Mouse (Mus musculus): ENCODE measurements around the gene Khdc3. TPM values are rescaled to one million over a fixed set of nuclear protein-coding genes. Genes with fewer than 3 reads are reported as not detected.
A peak's percentile ranks its signal among the peaks of the same experiment; 100 is the strongest.
"Not testable (repeated sequence)": the region's sequence is repeated elsewhere in the genome, so short reads cannot be mapped to it uniquely, and the experiment has no call there.

Khdc3 gene
- polyA plus RNA-seq (2015; fragmentation: Nextera tagmentation; extraction: Ambion mirVana), result not detected in 2 replicates

- Histone ChIP-seq H3K36me3 (no peaks in the 10 kb centered on the region), H3K4me3 (no peak within 1 kb of the TSS), H3K27me3 (replicated peaks) (peaks cover 54% of the 10 kb centered on the region), H3K4me1 (peaks cover 9% of the 10 kb centered on the region), H3K27ac (replicated peaks) (no peak within 1 kb of the TSS), H3K9me3 (no peaks in the 10 kb centered on the region), H3K9ac (no peak within 1 kb of the TSS), H3K4me2 (no peak within 1 kb of the TSS)
- 85% methylated on average over 5 of the region's 5 CpGs for WGBS
- no peak for ATAC-seq (ENCODE audit: extremely low read depth, insufficient number of reproducible peaks, low FRiP score, low TSS enrichment)
Observed at GRCm38 (mm10) chr9:73101536-73101935, at the start of gene Khdc3. Khdc3 (plus strand) TSS chr9:73101836.

GRCm38 (mm10) chr9:73055441-73055911 lies 46.2 kb upstream of the Khdc3 start:
- Histone ChIP-seq H3K27ac (replicated peaks) (no peak overlapping the region), H3K27me3 (replicated peaks) (no peaks in the 10 kb centered on the region), H3K4me1 (peaks cover 3% of the 10 kb centered on the region; the same call in 1 of the 2 replicates), H3K36me3 (no peaks in the 10 kb centered on the region), H3K9me3 (no peaks in the 10 kb centered on the region), H3K4me3 (no peak overlapping the region), H3K4me2 (no peak overlapping the region), H3K9ac (no peak overlapping the region)
- no peak for ATAC-seq (ENCODE audit: extremely low read depth, insufficient number of reproducible peaks, low FRiP score, low TSS enrichment)
- WGBS, result 50% methylated on average over 10 of the region's 10 CpGs

- H3K4me2 ChIP-seq, result no peak overlapping the region
- no peak overlapping the region for H3K9ac ChIP-seq
- H3K4me1 ChIP-seq, result peaks cover 13% of the 10 kb centered on the region
- no peak for ATAC-seq (ENCODE audit: extremely low read depth, insufficient number of reproducible peaks, low FRiP score, low TSS enrichment)
- H3K36me3 ChIP-seq, result no peaks in the 10 kb centered on the region
- H3K27me3 ChIP-seq (replicated peaks), result no peaks in the 10 kb centered on the region
- H3K9me3 ChIP-seq, result no peaks in the 10 kb centered on the region
- 80% methylated on average over 4 of the region's 4 CpGs for WGBS
- no peak overlapping the region for H3K4me3 ChIP-seq
- no peak overlapping the region for H3K27ac ChIP-seq (replicated peaks)
Observed at GRCm38 (mm10) chr9:73059224-73059623, 42.4 kb upstream of the Khdc3 start.

- WGBS, result 24% methylated on average over 15 of the region's 15 CpGs
- Histone ChIP-seq H3K27ac (replicated peaks) (no peak overlapping the region), H3K4me3 (peak overlapping the region; percentile 23; the same call in 1 of the 2 replicates), H3K4me2 (peak overlapping the region; percentile 60), H3K9me3 (no peaks in the 10 kb centered on the region), H3K27me3 (replicated peaks) (no peaks in the 10 kb centered on the region), H3K9ac (peak overlapping the region; percentile 50), H3K36me3 (no peaks in the 10 kb centered on the region), H3K4me1 (peaks cover 28% of the 10 kb centered on the region)
- ATAC-seq (ENCODE audit: extremely low read depth, insufficient number of reproducible peaks, low FRiP score, low TSS enrichment), result no peak
Observed at GRCm38 (mm10) chr9:73063621-73064290, 37.9 kb upstream of the Khdc3 start.

- WGBS, result 38% methylated on average over 10 of the region's 10 CpGs
- peak overlapping the region; percentile 30 for H3K4me3 ChIP-seq
Observed at GRCm38 (mm10) chr9:73067086-73067485, 34.5 kb upstream of the Khdc3 start.

GRCm38 (mm10) chr9:73068230-73068679 lies 33.4 kb upstream of the Khdc3 start:
- H3K4me1 ChIP-seq, result peaks cover 27% of the 10 kb centered on the region
- peak overlapping the region; percentile 41 for H3K27ac ChIP-seq (replicated peaks)
- H3K4me2 ChIP-seq, result peak overlapping the region; percentile 30
- H3K27me3 ChIP-seq (replicated peaks), result no peaks in the 10 kb centered on the region
- no peak overlapping the region for H3K9ac ChIP-seq
- no peak overlapping the region for H3K4me3 ChIP-seq
- 19% methylated on average over 6 of the region's 6 CpGs for WGBS
- no peaks in the 10 kb centered on the region for H3K9me3 ChIP-seq
- no peak for ATAC-seq (ENCODE audit: extremely low read depth, insufficient number of reproducible peaks, low FRiP score, low TSS enrichment)
- no peaks in the 10 kb centered on the region for H3K36me3 ChIP-seq

More at GRCm38 (mm10) chr9:73067086-73067485, 34.5 kb upstream of the Khdc3 start:
- Histone ChIP-seq H3K27me3 (replicated peaks) (no peaks in the 10 kb centered on the region), H3K9me3 (no peaks in the 10 kb centered on the region), H3K4me1 (peaks cover 28% of the 10 kb centered on the region), H3K27ac (replicated peaks) (no peak overlapping the region), H3K4me2 (peak overlapping the region; percentile 57), H3K9ac (no peak overlapping the region), H3K36me3 (no peaks in the 10 kb centered on the region)
- ATAC-seq (ENCODE audit: extremely low read depth, insufficient number of reproducible peaks, low FRiP score, low TSS enrichment), result no peak

GRCm38 (mm10) chr9:73068688-73069087 lies 32.9 kb upstream of the Khdc3 start:
- Histone ChIP-seq H3K4me3 (no peak overlapping the region), H3K9me3 (no peaks in the 10 kb centered on the region), H3K36me3 (no peaks in the 10 kb centered on the region), H3K4me2 (no peak overlapping the region), H3K4me1 (peaks cover 23% of the 10 kb centered on the region), H3K27me3 (replicated peaks) (no peaks in the 10 kb centered on the region), H3K9ac (no peak overlapping the region), H3K27ac (replicated peaks) (peak overlapping the region; percentile 28)
- WGBS, result 67% methylated on average over 6 of the region's 6 CpGs
- ATAC-seq (ENCODE audit: extremely low read depth, insufficient number of reproducible peaks, low FRiP score, low TSS enrichment), result no peak

- H3K9me3 ChIP-seq, result no peaks in the 10 kb centered on the region
- H3K9ac ChIP-seq, result no peak overlapping the region
- WGBS, result 50% methylated on average over 10 of the region's 10 CpGs
- no peak overlapping the region for H3K4me3 ChIP-seq
- H3K27me3 ChIP-seq (replicated peaks), result no peaks in the 10 kb centered on the region
- H3K36me3 ChIP-seq, result no peaks in the 10 kb centered on the region
- H3K27ac ChIP-seq (replicated peaks), result peak overlapping the region; percentile 44
- peaks cover 19% of the 10 kb centered on the region for H3K4me1 ChIP-seq
- ATAC-seq (ENCODE audit: extremely low read depth, insufficient number of reproducible peaks, low FRiP score, low TSS enrichment), result no peak
- H3K4me2 ChIP-seq, result no peak overlapping the region
Observed at GRCm38 (mm10) chr9:73070971-73071659, 30.5 kb upstream of the Khdc3 start.

GRCm38 (mm10) chr9:73072426-73072825 lies 29.2 kb upstream of the Khdc3 start:
- Histone ChIP-seq H3K36me3 (no peaks in the 10 kb centered on the region), H3K27me3 (replicated peaks) (no peaks in the 10 kb centered on the region), H3K27ac (replicated peaks) (no peak overlapping the region), H3K4me3 (no peak overlapping the region), H3K9ac (no peak overlapping the region), H3K4me2 (no peak overlapping the region), H3K9me3 (no peaks in the 10 kb centered on the region), H3K4me1 (peaks cover 14% of the 10 kb centered on the region)
- no peak for ATAC-seq (ENCODE audit: extremely low read depth, insufficient number of reproducible peaks, low FRiP score, low TSS enrichment)
- WGBS, result 65% methylated on average over 8 of the region's 8 CpGs

GRCm38 (mm10) chr9:73073169-73073568 lies 28.5 kb upstream of the Khdc3 start:
- Histone ChIP-seq H3K4me3 (no peak overlapping the region), H3K27ac (replicated peaks) (no peak overlapping the region), H3K4me1 (peaks cover 6% of the 10 kb centered on the region), H3K9ac (no peak overlapping the region), H3K4me2 (no peak overlapping the region), H3K27me3 (replicated peaks) (no peaks in the 10 kb centered on the region), H3K36me3 (no peaks in the 10 kb centered on the region), H3K9me3 (no peaks in the 10 kb centered on the region)
- 83% methylated on average over 5 of the region's 5 CpGs for WGBS
- ATAC-seq (ENCODE audit: extremely low read depth, insufficient number of reproducible peaks, low FRiP score, low TSS enrichment), result no peak

GRCm38 (mm10) chr9:73079349-73079748 lies 22.3 kb upstream of the Khdc3 start:
- not testable (repeated sequence) for H3K27ac ChIP-seq (replicated peaks); H3K9ac ChIP-seq; H3K4me1 ChIP-seq; H3K36me3 ChIP-seq; H3K4me2 ChIP-seq; H3K27me3 ChIP-seq (replicated peaks); H3K9me3 ChIP-seq; H3K4me3 ChIP-seq; ATAC-seq (ENCODE audit: extremely low read depth, insufficient number of reproducible peaks, low FRiP score, low TSS enrichment)
- 71% methylated on average over 11 of the region's 12 CpGs for WGBS

Measured in heart, embryonic 13.5 days (tissue).